Mouse (Mus musculus): ENCODE data around the gene Sept9. TPM values are rescaled to one million over a fixed set of nuclear protein-coding genes. Genes with fewer than 3 reads are reported as not detected.
A peak's percentile ranks its signal among the peaks of the same experiment; 100 is the strongest.

Sept9 gene
- total and polyA plus RNA-seq, 2 experiments from 2014 or later, result 112 TPM

DNA sequence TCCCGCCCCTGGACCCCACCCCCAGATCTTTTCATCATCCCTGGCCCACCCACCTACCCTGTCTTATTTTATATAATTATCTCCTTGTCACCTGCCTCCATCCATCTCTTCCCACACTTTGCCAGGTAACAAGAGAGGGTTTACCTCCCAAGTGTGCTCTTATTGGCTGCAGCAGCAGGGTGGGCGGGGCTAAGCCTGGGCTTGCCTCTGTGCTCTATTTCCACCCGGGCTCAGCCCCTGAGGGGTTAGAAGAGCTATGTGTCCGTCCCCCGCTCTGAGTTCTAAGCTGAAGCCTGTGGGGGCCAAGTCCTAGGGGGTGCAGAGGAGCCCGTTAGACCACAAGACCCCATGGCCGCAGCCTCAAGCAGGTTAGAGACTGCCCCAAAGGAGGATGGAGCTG lies 161.1 kb downstream of the Sept9 start:
- Histone ChIP-seq H3K27ac (ENCODE audit: low read depth, low read length) (no peak overlapping the region), H3K4me2 (ENCODE audit: low read depth) (no peak overlapping the region), H3K9me3 (ENCODE audit: low read length) (no peaks in the 10 kb centered on the region), H3K4me1 (ENCODE audit: insufficient read depth) (no peaks in the 10 kb centered on the region), H3K27me3 (ENCODE audit: insufficient read depth, low read length) (no peaks in the 10 kb centered on the region), H3K9ac (no peak overlapping the region), H3K4me3 (ENCODE audit: low read depth, low read length) (no peak overlapping the region), H3K36me3 (ENCODE audit: insufficient read depth) (peaks cover 54% of the 10 kb centered on the region)
- no peak for TF ChIP-seq CTCF (IDR thresholded peaks at IDR 0.05; ENCODE audit: low read depth)
- DNase-seq (no peak), ATAC-seq (no peak)
- 77% methylated on average over 7 of the region's 7 CpGs for WGBS

DNA sequence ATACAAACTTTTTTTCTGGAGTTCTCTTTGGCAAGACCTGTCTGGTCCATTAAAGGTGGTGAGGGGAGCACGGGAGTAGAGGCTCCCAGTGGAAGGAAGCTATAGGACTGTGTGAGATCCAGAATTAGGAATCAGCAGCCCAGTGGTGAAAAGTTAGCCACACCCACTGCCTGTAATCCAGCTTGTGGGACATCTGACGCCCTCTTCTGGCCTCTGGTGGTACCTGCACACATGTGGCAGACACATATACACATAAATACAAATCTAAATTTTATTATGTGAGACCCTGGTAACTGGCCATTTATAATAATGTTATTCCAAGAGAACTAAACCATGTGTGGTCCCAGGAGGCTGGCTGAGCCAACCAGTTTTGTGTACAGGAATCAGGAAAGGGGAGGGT lies 162.8 kb downstream of the Sept9 start:
- no peak overlapping the region for H3K9ac ChIP-seq
- H3K4me3 ChIP-seq (ENCODE audit: low read depth, low read length), result no peak overlapping the region
- H3K4me2 ChIP-seq (ENCODE audit: low read depth), result no peak overlapping the region
- DNase-seq, result no peak
- WGBS, result 94% methylated on average over 2 of the region's 2 CpGs
- no peak for ATAC-seq
- H3K9me3 ChIP-seq (ENCODE audit: low read length), result no peaks in the 10 kb centered on the region
- no peak overlapping the region for H3K27ac ChIP-seq (ENCODE audit: low read depth, low read length)
- TF ChIP-seq CTCF (IDR thresholded peaks at IDR 0.05; ENCODE audit: low read depth), result peak; percentile 28; the same call in 1 of the 2 replicates
- peaks cover 36% of the 10 kb centered on the region for H3K36me3 ChIP-seq (ENCODE audit: insufficient read depth)
- no peaks in the 10 kb centered on the region for H3K4me1 ChIP-seq (ENCODE audit: insufficient read depth)
- H3K27me3 ChIP-seq (ENCODE audit: insufficient read depth, low read length), result no peaks in the 10 kb centered on the region; the same call in 1 of the 2 replicates

DNA sequence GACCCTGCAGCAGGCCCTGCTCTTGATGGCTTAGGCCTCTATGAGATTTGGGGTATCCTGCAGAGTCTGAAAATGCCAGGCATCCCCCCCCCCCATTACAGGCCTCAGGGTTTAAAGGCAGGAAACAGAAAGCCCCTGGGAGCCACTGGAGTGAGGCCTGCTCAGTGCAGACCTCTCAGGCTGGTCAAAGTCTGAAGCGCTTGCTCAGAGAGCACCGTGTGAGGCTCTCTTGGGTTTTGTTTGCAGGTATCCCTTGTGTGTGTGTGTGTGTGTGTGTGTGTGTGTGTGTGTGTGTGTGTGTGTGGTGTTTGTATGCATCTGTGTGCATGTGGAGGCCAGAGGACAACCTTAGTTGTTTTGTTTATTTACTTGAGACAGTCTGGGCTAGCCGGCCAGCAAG lies 164.5 kb downstream of the Sept9 start:
- ATAC-seq (no peak), DNase-seq (no peak)
- no peak for TF ChIP-seq CTCF (IDR thresholded peaks at IDR 0.05; ENCODE audit: low read depth)
- WGBS, result 66% methylated on average over 3 of the region's 3 CpGs
- Histone ChIP-seq H3K27me3 (ENCODE audit: insufficient read depth, low read length) (no peaks in the 10 kb centered on the region; the same call in 1 of the 2 replicates), H3K36me3 (ENCODE audit: insufficient read depth) (peaks cover 25% of the 10 kb centered on the region), H3K4me3 (ENCODE audit: low read depth, low read length) (no peak overlapping the region), H3K27ac (ENCODE audit: low read depth, low read length) (no peak overlapping the region), H3K9me3 (ENCODE audit: low read length) (no peaks in the 10 kb centered on the region), H3K9ac (no peak overlapping the region), H3K4me1 (ENCODE audit: insufficient read depth) (no peaks in the 10 kb centered on the region), H3K4me2 (ENCODE audit: low read depth) (no peak overlapping the region)

DNA sequence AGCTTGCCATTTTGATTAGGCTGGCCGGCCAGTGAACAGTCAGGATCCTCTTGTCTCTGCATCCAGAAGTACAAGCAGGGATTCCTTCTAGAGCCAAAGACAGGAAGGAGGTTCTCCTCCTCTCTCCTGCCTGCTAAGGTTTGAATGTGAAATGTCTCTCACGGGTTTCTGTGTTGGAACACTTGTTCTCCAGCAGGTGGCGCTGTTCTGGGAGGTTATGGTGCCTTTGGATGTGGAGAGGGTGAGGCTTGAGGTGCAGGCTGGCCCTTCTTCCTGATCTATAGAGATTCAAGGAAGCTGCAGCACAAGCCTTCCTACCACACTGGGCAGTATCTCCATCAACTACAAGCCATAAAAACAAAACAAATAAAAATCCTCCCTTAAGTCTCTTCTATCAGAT lies 167.0 kb downstream of the Sept9 start:
- 20% methylated on average over 3 of the region's 3 CpGs for WGBS
- peaks cover 10% of the 10 kb centered on the region for H3K36me3 ChIP-seq (ENCODE audit: insufficient read depth)
- H3K9me3 ChIP-seq (ENCODE audit: low read length), result no peaks in the 10 kb centered on the region
- peak; percentile 76 for DNase-seq
- H3K4me1 ChIP-seq (ENCODE audit: insufficient read depth), result no peaks in the 10 kb centered on the region
- no peak for ATAC-seq
- no peak overlapping the region for H3K4me2 ChIP-seq (ENCODE audit: low read depth)
- H3K27me3 ChIP-seq (ENCODE audit: insufficient read depth, low read length), result no peaks in the 10 kb centered on the region; the same call in 1 of the 2 replicates
- H3K4me3 ChIP-seq (ENCODE audit: low read depth, low read length), result no peak overlapping the region
- H3K9ac ChIP-seq, result no peak overlapping the region
- peak; percentile 85 for TF ChIP-seq CTCF (IDR thresholded peaks at IDR 0.05; ENCODE audit: low read depth)
- no peak overlapping the region for H3K27ac ChIP-seq (ENCODE audit: low read depth, low read length)

DNA sequence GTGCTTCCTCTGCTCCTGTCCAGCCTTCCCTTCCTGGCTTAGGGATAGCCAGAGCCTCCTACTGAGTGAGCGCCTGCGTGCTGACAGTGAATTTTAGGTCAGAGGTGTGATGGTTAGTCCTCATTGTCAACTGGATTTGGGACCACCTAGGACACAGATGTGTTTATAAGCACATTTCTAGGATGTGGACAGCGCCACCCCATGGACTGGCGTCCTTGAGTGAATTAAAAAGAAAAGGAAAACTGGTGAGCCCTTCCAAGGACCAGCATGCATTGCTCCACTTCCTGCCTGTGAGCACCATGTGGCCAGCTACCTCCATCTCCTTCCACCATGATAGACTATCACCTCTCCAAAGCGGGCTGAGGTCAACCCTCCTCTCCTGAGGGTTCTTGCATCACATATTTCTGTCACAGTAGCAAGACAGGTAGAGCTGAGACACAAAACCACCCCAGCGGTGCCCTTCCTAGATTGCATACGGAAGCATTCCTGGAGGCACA lies 167.4 kb downstream of the Sept9 start:
- Histone ChIP-seq H3K27me3 (ENCODE audit: insufficient read depth, low read length) (no peaks in the 10 kb centered on the region; the same call in 1 of the 2 replicates), H3K36me3 (ENCODE audit: insufficient read depth) (peaks cover 5% of the 10 kb centered on the region), H3K27ac (ENCODE audit: low read depth, low read length) (no peak overlapping the region), H3K4me3 (ENCODE audit: low read depth, low read length) (no peak overlapping the region), H3K4me2 (ENCODE audit: low read depth) (no peak overlapping the region), H3K4me1 (ENCODE audit: insufficient read depth) (no peaks in the 10 kb centered on the region), H3K9me3 (ENCODE audit: low read length) (no peaks in the 10 kb centered on the region), H3K9ac (no peak overlapping the region)
- no peak for TF ChIP-seq CTCF (IDR thresholded peaks at IDR 0.05; ENCODE audit: low read depth)
- ATAC-seq, result no peak
- 82% methylated on average over 7 of the region's 7 CpGs for WGBS
- no peak for DNase-seq

DNA sequence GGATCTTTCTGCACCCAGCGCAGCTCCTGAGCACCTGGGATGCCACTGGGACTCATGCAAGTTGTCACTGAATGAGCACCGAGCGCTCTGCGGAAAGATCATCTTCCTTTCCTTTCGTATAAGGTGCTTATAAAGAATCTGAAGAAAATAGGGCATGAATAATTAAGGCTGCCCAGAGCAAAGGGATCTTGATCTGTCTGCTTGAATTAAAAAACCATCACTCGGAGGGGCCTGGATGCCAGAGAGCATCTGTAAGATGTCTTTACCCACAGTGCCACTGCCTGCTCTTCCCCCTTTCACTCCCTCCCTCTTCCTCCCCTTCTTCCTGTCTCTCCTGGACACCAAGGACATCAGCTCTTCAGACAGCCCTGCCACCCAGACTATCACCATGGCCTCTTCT lies 168.5 kb downstream of the Sept9 start:
- Histone ChIP-seq H3K9me3 (ENCODE audit: low read length) (no peaks in the 10 kb centered on the region), H3K9ac (no peak overlapping the region), H3K27me3 (ENCODE audit: insufficient read depth, low read length) (no peaks in the 10 kb centered on the region; the same call in 1 of the 2 replicates), H3K4me3 (ENCODE audit: low read depth, low read length) (no peak overlapping the region), H3K36me3 (ENCODE audit: insufficient read depth) (no peaks in the 10 kb centered on the region), H3K4me1 (ENCODE audit: insufficient read depth) (no peaks in the 10 kb centered on the region), H3K27ac (ENCODE audit: low read depth, low read length) (no peak overlapping the region), H3K4me2 (ENCODE audit: low read depth) (no peak overlapping the region)
- TF ChIP-seq CTCF (IDR thresholded peaks at IDR 0.05; ENCODE audit: low read depth), result no peak
- DNase-seq (no peak), ATAC-seq (no peak)
- 87% methylated on average over 6 of the region's 6 CpGs for WGBS

DNA sequence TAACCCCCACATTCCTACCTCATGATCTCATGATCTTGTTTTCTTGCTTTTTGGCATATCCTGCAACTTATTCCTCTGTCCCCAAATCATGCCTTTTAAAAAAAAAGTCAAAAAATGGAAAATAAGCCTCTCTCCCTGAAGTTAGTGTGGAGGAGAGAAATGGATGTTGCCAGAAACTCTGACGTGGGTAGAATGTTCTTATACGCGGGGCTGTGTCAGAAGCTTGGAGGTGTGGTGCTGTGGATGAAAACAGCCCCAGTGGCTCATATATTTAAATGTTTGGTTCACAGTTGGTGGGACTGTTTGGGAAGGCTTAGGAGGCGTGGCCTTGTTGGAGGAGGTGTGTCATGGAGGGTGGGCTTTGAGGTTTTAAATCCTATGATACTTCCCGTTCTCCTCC lies 169.9 kb downstream of the Sept9 start:
- Histone ChIP-seq H3K36me3 (ENCODE audit: insufficient read depth) (no peaks in the 10 kb centered on the region), H3K9me3 (ENCODE audit: low read length) (no peaks in the 10 kb centered on the region), H3K9ac (no peak overlapping the region), H3K27me3 (ENCODE audit: insufficient read depth, low read length) (no peaks in the 10 kb centered on the region; the same call in 1 of the 2 replicates), H3K4me3 (ENCODE audit: low read depth, low read length) (no peak overlapping the region), H3K4me1 (ENCODE audit: insufficient read depth) (no peaks in the 10 kb centered on the region), H3K27ac (ENCODE audit: low read depth, low read length) (no peak overlapping the region), H3K4me2 (ENCODE audit: low read depth) (no peak overlapping the region)
- DNase-seq (no peak), ATAC-seq (no peak)
- whole genome bisulfite sequencing, result 84% methylated on average over 5 of the region's 5 CpGs
- no peak for TF ChIP-seq CTCF (IDR thresholded peaks at IDR 0.05; ENCODE audit: low read depth)
